Mouse (Mus musculus) c-Kit-positive CD71-positive TER-119-positive erythroid progenitor cells, embryonic 14.5 days (primary cell): ENCODE measurements around the gene Fgd6.

Source experiments
- DNase-seq: peaks from one replicate; pipeline ENCODE4 v3.0.0-alpha.2; 2013; ENCODE audit warnings: low spot score

The Fgd6 gene

GRCm38 (mm10) chr10:94095743-94096465, 60.1 kb downstream of the Fgd6 start:
- DNase-seq: no peak

DNA sequence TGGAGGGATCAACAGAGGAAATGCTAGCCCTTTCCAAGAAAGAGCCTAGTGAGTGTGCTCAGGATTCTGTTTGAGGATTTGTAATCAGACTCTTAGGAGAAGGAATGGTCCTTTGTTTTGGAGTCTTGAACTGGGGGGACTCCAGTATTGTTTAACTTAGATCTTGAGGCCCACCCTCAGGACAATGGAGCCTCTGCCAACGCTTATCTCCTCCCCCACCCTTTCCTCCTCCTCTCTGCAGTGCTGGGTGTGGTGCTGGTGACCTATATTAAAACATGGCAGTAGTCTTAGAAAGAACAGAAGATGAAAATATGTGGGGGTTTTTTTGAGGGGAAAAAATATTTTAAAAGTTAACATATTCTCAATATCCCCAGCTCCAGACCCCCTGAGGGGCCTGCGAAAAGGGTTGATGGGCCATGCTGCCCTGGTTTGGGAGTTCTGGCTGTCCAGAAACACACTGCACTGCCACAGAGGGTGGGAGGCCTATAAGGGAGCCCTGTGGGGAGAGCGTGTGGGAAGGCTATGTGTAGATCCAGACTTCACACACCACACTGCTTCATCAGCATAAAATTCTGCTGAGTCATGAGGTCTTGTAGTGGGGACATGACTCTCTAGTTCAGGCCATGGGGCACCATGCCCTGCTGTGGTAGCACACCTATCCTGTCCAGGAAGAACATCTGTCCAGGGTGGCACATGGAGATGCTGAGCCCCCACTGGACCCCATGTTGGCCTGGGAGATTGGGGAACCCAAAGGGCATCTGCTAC, 61.5 kb downstream of the Fgd6 start:
- DNase-seq: peak; percentile 34

GRCm38 (mm10) chr10:94098100-94098499, 62.3 kb downstream of the Fgd6 start:
- DNase-seq: no peak

GRCm38 (mm10) chr10:94105498-94105897, 69.7 kb downstream of the Fgd6 start:
- DNase-seq: no peak

DNA sequence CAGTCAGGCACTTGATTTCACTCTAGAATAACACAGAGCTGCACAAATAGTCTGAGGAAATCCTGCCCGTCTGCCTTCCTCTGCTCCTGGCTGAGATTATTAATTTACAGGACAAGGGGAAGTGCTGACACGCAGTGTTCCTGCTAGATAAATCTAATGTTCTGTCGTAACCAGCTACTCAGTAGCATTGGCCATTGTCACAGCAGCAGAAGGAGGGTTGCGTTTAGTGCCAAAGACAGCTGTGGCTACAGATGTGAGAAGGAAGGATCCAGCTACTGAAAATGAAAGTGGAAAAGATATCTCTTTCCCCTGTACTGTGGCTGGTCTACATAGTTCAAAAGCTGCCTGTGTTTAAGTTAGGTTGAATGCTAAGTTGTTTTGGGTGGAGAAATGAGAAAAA, 71.4 kb downstream of the Fgd6 start:
- DNase-seq: no peak

GRCm38 (mm10) chr10:94107607-94108006, 71.8 kb downstream of the Fgd6 start:
- no peak for DNase-seq

DNA sequence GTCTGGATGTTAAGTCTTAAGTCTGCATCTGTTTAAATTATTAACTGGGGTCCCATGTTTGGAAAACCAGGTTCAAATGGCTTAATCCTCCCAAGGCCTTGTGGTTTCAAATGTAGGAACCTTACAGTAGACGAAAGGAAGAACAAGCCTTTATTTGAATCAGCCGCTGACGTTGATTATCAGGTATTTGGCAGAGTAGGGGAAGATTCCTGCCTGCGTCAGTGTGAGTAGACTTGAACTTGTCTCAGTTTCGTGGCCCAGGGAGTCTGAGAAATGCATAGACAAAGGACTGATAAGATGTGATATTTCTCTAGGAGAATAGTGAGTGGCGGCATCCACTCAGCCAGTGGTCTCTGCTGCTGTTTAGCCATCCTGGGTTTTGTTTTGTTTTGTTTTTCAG, 73.0 kb downstream of the Fgd6 start:
- DNase-seq: no peak

DNA sequence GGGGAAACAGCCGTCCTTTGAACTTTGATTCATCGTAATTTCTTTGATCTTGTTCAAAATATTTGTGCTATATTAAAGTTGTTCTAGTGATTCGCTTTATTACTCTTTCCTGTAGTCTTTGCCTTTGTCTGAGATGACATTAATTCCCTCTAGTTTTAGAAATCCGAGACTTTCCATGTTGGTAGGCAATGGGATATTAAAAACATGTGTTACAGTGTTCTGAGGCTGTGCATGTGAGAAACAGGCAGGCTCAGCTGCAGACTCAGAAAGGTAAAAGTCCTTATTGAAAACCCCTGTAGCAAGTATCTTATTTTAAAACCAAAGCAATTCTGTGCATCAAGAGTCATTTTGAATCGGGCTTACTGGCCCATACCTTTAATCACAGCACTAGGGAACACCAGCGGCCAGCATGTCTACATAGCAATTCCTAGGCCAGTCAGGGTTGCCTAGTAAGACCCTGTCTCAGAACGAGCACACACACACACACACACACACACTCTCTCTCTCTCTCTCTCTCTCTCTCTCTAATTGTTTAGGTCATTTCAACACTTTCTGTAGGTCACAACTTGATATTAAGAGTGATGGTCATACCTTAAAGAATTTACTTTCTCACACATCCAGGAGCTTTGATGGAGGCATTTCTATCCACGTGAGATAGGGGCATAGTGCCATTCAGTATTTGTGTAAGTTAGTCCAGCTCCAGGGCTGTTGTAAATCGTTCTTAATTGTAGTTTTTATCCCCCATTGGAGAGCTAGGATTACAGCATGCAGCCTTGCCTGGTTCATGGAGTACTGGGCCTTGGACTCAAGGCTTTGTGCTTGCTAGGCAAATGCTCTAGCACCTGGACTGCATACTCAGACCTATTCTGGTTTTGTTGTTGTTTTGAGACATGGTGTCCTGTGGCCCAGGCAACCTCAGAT, 75.3 kb downstream of the Fgd6 start:
- no peak for DNase-seq

- DNase-seq: no peak
Observed at GRCm38 (mm10) chr10:94112207-94112606, 76.4 kb downstream of the Fgd6 start.

DNA sequence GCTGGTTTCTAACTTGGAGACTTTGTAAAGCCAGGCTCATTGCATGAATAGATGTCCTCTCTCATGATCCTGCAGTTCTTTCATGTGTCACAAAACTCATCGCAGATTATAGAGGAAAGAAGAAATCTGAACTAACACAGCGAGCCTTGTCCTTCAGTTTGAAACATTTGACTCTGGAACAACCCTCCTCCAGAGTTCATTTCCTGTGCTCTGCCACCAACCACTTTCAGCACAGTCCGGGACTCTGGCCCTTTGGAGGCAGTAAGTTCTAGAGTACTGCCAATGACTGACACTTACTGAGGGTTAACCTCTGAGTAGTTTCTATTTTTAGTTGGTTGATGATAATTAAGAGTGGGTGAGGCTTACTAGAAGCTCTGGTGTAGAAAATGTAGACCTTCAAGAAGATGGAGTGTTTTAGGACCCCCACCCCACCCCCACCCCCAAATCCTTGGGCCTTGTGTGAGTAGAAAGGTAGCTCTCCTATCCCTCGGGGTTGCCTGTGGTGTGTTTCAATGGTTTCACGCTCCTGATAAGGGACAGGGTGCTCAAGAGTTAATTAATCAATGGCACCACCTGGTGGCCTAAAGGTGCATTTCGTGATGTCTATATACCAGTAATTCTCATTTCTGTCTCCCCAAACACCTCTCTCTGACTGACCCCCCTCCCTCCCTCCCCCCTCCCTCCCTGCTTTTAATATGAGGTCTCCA, 80.2 kb downstream of the Fgd6 start:
- DNase-seq: peak; percentile 85

- no peak for DNase-seq
Observed at GRCm38 (mm10) chr10:94116781-94117340, 81.1 kb downstream of the Fgd6 start.

DNA sequence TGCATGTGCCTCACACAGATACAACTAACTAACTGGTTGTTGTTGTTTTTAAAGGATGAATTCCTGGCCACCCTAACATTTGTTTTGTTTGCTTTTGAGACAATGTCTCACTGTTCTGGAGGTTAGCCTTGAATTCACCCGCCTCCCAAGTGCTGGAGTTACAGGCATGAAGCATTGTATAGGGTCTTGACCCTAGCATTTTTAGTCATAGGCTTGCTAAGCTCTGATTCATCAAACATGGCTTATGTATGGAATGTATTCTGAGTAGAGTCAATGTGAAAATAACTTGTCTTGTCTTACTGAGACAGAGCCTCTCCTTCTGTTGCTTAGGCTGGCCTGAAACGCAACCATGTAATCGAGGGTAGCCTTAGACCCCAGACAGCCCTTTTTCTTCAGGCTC, 82.1 kb downstream of the Fgd6 start:
- DNase-seq: no peak

DNA sequence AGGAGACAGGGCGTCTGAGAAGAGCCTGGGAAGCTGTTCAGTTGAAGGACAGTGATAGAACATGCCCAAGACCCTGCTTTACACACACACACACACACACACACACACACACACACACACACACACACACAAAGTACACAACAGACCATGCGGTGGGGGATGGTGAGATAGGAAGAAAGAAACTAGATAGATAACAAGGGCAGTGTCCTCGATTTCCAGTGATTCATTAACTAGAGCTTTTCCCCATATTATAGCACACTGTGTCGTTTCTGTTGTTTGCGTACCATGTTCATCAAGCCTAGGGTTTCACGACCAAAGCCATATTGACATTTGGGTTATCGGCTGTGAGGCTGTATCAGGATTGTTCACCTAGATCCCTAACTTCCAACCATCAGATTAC, 83.2 kb downstream of the Fgd6 start:
- no peak for DNase-seq

- DNase-seq: no peak
Observed at GRCm38 (mm10) chr10:94120676-94121075, 84.9 kb downstream of the Fgd6 start.

GRCm38 (mm10) chr10:94122595-94122994, 86.8 kb downstream of the Fgd6 start:
- DNase-seq: peak; percentile 69

- DNase-seq: no peak
Observed at GRCm38 (mm10) chr10:94123581-94123980, 87.8 kb downstream of the Fgd6 start.

GRCm38 (mm10) chr10:94124376-94124775, 88.6 kb downstream of the Fgd6 start:
- DNase-seq: no peak

- no peak for DNase-seq
Observed at GRCm38 (mm10) chr10:94129680-94130119, 93.9 kb downstream of the Fgd6 start.

GRCm38 (mm10) chr10:94133081-94133480, 97.3 kb downstream of the Fgd6 start:
- no peak for DNase-seq

DNA sequence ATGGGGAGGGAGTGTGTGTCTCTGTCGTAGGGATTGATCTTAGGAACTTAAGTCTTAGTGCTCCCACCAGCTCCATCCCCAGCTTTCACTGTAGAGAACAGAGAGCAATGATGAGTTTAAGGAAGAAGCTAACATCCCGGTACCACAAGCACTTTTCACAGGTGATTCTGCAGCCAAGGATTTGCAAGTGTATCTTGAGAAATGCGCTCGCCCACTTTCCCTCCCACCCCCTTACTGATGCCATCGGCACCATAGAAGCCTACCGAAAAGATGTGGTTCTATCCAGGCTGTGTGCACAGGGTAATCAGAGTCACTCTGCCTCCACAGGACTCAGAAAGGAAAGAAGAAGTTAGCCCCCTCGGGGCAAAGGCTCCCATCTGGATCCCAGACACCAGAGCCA, 97.9 kb downstream of the Fgd6 start:
- DNase-seq: no peak
